Mouse (Mus musculus): ENCODE results near the gene Zfp637. TPM values are rescaled to one million over a fixed set of nuclear protein-coding genes. Genes with fewer than 3 reads are reported as not detected.
"Not testable (repeated sequence)": the region's sequence is repeated elsewhere in the genome, so short reads cannot be mapped to it uniquely, and the experiment has no call there.

Gene Zfp637
- polyA plus RNA-seq, 1 experiment from 2014 or later = 183 TPM

DNA sequence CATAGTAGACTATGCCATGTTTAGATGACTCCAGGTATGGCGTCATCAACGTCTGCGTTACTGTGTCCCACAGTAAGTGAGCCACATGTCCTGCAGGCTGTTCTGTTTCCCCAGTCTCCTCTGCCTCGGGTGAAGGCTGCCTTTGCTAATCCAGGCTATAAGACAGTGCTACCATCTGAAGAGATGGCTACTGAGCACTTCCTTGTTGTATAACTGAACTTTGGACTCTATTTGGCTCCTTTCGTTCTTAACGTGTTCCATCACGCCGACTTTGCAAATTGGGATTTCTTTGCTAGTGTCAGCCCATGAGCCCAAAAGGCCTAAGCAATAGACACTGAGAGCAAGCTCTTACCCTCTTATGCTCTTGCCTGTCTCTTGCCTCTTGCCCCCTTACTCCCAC is 27.2 kb downstream of the Zfp637 start:
- peaks cover 17% of the 10 kb centered on the region; the same call in 1 of the 2 replicates for H3K36me3 ChIP-seq
- ATAC-seq (ENCODE audit: low FRiP score, low read depth) = no peak
- H3K4me3 ChIP-seq = no peak overlapping the region
- H3K9me3 ChIP-seq = no peaks in the 10 kb centered on the region
- no peak overlapping the region for H3K9ac ChIP-seq
- WGBS = 93% methylated on average over 8 of the region's 8 CpGs
- H3K4me1 ChIP-seq = peaks cover 4% of the 10 kb centered on the region; the same call in 1 of the 2 replicates
- no peak overlapping the region for H3K4me2 ChIP-seq (replicated peaks)
- no peaks in the 10 kb centered on the region for H3K27me3 ChIP-seq
- H3K27ac ChIP-seq = no peak overlapping the region

DNA sequence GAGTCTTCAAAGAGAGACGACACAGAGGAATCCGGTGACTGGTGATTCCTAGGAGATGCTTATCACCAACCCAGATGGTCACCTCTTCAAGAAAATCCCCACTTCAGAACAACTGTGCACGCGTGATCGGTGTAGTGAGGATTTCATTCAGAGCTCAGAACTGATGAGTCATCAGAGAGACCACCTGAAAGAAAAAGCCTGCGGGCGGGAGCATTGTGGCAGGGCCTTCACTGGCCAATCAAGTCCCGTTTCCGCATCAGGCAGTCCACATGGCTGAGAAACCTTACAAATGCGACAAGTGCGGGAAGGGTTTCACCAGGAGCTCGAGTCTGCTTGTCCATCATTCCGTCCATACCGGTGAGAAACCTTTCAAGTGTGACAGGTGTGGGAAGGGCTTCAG is 30.1 kb downstream of the Zfp637 start:
- H3K4me3 ChIP-seq = no peak overlapping the region
- no peak overlapping the region for H3K27ac ChIP-seq
- H3K27me3 ChIP-seq = no peaks in the 10 kb centered on the region
- peaks cover 17% of the 10 kb centered on the region; the same call in 1 of the 2 replicates for H3K36me3 ChIP-seq
- no peak overlapping the region for H3K9ac ChIP-seq
- H3K4me1 ChIP-seq = no peaks in the 10 kb centered on the region
- no peak overlapping the region for H3K4me2 ChIP-seq (replicated peaks)
- WGBS = 76% methylated on average over 14 of the region's 14 CpGs
- no peaks in the 10 kb centered on the region for H3K9me3 ChIP-seq
- no peak for ATAC-seq (ENCODE audit: low FRiP score, low read depth)

DNA sequence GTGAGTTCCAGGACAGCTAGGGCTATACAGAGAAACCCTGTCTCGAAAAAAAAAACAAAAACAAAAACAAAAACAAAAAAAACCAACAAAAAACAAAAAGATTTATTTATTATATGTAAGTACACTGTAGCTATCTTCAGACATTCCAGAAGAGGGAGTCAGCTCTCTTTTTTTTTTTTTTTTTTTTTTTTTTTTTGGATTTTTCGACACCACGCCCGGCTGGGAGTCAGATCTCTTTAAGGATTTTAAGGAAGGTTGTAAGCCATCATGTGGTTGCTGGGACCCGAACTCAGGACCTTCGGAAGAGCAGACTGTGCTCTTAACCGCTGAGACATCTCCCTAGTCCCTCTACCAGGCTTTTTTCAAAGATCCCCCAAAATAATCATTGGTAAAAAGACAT is 32.5 kb downstream of the Zfp637 start:
- ATAC-seq (ENCODE audit: low FRiP score, low read depth); H3K9me3 ChIP-seq; H3K27ac ChIP-seq; H3K27me3 ChIP-seq; H3K4me2 ChIP-seq (replicated peaks); H3K4me1 ChIP-seq; H3K4me3 ChIP-seq; H3K9ac ChIP-seq: not testable (repeated sequence)
- H3K36me3 ChIP-seq = peaks cover 14% of the 10 kb centered on the region; the same call in 1 of the 2 replicates
- WGBS = 91% methylated on average over 7 of the region's 7 CpGs

DNA sequence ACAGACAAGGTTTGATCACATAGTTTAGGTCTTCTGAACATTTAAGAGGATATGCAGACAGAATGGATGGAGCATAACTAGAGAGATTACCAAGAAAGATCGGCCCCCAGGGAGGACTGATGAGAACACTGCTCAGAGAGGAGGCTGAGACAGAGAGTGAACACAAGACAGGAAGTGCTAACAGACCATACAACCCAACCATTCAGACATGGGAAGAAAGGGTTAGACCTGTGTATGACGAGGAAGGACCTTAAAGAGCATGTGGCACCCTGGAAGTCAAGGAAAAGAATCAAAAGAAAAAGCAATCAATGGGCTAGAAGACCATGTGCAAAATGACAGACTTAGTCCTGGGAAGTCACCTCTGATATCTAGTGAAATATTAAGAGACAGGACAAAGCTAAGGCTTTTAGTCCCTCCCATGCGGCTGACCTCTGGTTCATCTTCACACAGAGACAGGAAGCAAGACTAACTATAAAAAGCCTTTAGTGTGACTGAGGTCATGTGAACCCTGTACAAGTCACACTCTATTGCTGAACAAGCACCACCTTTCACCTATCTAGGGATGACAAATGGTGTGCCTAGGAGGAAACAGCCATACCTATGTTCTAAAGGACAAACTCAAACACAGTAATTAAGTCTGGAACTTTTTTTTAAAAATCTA is 33.8 kb downstream of the Zfp637 start:
- H3K9me3 ChIP-seq = no peaks in the 10 kb centered on the region
- H3K36me3 ChIP-seq = peaks cover 14% of the 10 kb centered on the region; the same call in 1 of the 2 replicates
- H3K4me3 ChIP-seq = no peak overlapping the region
- no peak overlapping the region for H3K9ac ChIP-seq
- 80% methylated on average over 3 of the region's 3 CpGs for WGBS
- no peak for ATAC-seq (ENCODE audit: low FRiP score, low read depth)
- no peak overlapping the region for H3K4me2 ChIP-seq (replicated peaks)
- no peaks in the 10 kb centered on the region for H3K27me3 ChIP-seq
- peaks cover 4% of the 10 kb centered on the region; the same call in 1 of the 2 replicates for H3K4me1 ChIP-seq
- no peak overlapping the region for H3K27ac ChIP-seq

DNA sequence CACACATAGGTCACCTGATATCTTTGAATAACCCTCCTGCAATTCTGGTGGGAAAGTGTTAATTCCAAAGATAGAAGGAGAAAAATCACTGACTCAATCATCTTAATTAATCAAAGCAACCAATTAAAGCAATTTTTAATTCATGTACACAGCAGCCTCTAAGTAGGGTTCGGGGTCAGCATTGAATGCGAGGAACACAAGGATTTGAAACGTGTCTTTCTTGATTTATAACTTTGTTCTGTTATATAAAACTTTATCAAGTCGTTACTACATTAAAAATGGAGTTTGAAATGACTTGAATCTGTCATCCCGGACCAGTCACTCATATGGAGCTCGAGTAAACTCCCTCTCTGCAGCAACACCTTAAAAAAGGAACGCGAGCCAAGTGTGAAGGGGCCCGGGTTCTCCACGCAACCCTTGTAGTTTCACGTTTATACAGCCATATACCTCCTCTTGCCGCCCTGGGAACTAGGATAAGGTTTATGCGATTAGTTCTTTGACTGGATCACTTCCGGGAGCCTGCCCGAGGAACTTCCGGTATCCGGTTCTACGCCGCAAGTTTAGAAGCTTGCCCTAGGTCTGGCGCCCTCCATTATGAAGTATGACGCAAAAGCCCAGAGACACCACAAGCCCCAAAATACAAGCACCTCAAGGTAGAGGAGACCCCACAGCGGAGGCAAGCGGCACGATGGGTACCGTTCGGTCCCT is 37.9 kb downstream of the Zfp637 start:
- H3K4me3 ChIP-seq = peak overlapping the region; percentile 54
- H3K27ac ChIP-seq = peak overlapping the region; percentile 98
- ATAC-seq (ENCODE audit: low FRiP score, low read depth) = peak; percentile 87
- H3K36me3 ChIP-seq = no peaks in the 10 kb centered on the region
- no peaks in the 10 kb centered on the region for H3K27me3 ChIP-seq
- peaks cover 12% of the 10 kb centered on the region for H3K4me1 ChIP-seq
- no peaks in the 10 kb centered on the region for H3K9me3 ChIP-seq
- peak overlapping the region; percentile 68 for H3K4me2 ChIP-seq (replicated peaks)
- WGBS = 10% methylated on average over 26 of the region's 26 CpGs
- peak overlapping the region; percentile 71 for H3K9ac ChIP-seq

DNA sequence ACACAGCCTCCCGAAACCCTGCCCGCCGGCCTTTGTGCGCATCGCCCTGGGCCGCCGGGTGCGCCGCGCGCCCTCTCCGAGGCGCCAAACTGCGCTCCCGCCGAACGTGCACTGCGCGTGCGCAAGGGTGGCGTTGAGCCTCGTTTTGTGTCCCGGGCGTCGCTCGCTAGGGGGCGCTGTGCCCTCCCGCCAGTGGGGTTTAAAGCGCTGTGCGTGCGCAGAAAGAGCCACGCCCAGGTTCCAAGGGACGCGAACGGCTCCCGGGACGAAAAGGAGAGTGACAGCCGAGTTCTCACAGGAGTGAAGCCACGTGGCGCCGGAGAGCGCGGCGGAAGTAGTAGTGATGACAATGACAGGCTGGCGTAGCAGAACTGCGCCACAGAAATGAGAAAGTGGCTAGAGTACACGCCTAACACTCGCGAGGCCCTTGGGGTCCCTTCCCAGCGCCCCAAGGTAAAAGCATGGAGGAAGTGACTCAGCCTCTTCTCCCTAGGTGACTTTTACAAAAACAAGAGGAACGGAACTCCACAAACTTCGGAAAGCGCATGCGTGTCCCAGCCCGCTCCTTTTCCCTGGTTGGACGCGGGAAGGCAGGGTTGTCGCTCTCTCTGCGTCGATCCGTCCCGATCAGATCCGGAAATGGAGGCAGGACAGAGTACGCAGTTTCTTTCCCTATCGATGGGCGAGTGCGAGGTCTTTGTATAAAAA is 38.6 kb downstream of the Zfp637 start:
- Histone ChIP-seq H3K9me3 (no peaks in the 10 kb centered on the region), H3K9ac (peak overlapping the region; percentile 71), H3K27ac (peak overlapping the region; percentile 98), H3K4me1 (peaks cover 12% of the 10 kb centered on the region), H3K4me3 (peak overlapping the region; percentile 54), H3K4me2 (replicated peaks) (peak overlapping the region; percentile 68), H3K27me3 (no peaks in the 10 kb centered on the region), H3K36me3 (no peaks in the 10 kb centered on the region)
- ATAC-seq (ENCODE audit: low FRiP score, low read depth) = peak; percentile 93
- WGBS = under 1% methylated on average over 67 of the region's 67 CpGs

DNA sequence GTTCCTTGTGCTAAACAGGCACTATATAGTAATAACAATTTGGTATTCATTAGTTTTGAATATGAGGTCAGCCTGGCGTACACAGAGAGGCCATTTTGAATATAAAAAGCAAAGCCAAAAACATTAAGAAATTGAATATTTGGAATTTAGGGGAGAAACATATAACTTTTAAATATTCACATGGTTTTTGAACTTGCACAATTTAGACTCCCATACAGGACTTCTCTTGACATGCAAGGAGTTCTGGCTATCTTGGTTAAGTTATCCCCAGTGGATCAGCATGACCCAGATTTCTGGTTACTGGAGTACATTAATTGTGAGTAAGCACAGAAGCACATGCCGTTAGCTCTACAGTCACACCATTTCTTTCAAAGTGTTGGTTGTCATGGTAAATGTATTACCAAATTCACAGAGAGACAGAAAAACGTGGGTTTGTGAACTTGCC is 39.4 kb downstream of the Zfp637 start:
- Histone ChIP-seq H3K4me3 (peak overlapping the region; percentile 54), H3K27ac (peak overlapping the region; percentile 98), H3K9me3 (no peaks in the 10 kb centered on the region), H3K4me1 (peaks cover 12% of the 10 kb centered on the region), H3K4me2 (replicated peaks) (peak overlapping the region; percentile 68), H3K36me3 (no peaks in the 10 kb centered on the region), H3K9ac (no peak overlapping the region; the same call in 1 of the 2 replicates), H3K27me3 (no peaks in the 10 kb centered on the region)
- ATAC-seq (ENCODE audit: low FRiP score, low read depth) = no peak
- 42% methylated on average over 3 of the region's 3 CpGs for WGBS

DNA sequence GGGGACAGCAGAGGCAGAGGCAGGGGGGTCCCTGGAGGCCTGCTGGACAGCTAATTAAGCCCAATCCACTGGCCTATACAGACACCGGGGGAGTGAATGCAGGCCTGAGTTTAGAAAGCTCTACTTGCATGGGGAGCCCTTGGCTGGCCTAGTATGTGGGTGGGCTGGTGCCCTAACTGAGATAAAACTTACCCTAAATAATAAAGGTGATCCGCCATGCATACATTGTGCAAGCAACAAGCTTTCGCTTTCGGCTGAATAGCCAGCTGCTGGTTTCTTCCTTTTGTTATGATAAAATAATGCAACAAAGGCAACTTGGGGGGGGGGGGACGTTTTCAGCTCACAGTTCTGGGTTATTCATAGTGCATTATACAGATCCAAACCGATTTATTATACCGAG is 40.2 kb downstream of the Zfp637 start:
- Histone ChIP-seq H3K4me1 (peaks cover 12% of the 10 kb centered on the region), H3K27me3 (no peaks in the 10 kb centered on the region), H3K9me3 (no peaks in the 10 kb centered on the region), H3K4me3 (no peak overlapping the region), H3K9ac (no peak overlapping the region), H3K36me3 (no peaks in the 10 kb centered on the region), H3K27ac (peak overlapping the region; percentile 98; the same call in 1 of the 2 replicates), H3K4me2 (replicated peaks) (no peak overlapping the region; the same call in 1 of the 2 replicates)
- ATAC-seq (ENCODE audit: low FRiP score, low read depth) = no peak
- WGBS = 82% methylated on average over 7 of the region's 7 CpGs

DNA sequence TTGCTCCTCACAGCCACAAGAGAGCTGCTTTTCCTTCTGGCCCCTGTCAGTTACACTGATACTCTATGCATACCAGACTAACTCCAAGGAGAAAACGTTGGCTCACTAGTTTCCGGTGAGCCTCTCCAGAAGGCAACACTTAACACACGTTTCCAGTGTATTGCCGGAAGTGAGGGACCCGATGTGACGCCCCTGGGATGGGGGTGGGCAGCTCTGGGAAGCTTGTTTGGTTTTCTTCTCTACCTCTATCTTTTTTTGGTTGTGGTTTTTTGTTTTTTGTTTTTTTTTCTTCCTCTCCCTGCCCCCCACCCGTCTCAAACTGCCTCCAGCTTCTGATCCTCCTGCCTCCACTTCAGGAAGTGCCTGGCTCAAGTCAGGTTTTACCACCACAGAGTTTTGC is 41.0 kb downstream of the Zfp637 start:
- Histone ChIP-seq H3K27me3 (no peaks in the 10 kb centered on the region), H3K4me3 (no peak overlapping the region), H3K36me3 (no peaks in the 10 kb centered on the region), H3K4me1 (peaks cover 12% of the 10 kb centered on the region), H3K9me3 (no peaks in the 10 kb centered on the region), H3K9ac (no peak overlapping the region), H3K4me2 (replicated peaks) (no peak overlapping the region), H3K27ac (no peak overlapping the region)
- WGBS = 77% methylated on average over 7 of the region's 7 CpGs
- no peak for ATAC-seq (ENCODE audit: low FRiP score, low read depth)

DNA sequence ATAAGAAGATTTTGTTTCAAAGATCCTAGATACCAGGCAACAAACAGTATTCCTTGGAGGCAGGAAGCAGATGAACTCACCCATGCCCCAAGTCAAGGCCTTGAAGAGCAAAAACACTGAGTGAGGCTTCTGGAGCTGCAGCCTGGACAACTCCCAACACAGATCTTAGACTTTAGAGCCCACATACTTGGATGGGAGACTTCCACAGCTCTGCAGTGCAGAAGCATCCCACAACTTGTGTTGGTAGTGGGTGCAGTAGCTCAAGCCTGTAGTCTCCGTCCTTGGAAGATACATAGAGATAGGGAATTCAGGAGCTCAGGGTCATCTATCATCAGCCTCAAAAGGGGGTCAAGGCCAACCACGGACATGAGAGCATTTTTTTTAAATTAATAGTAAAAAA is 45.0 kb downstream of the Zfp637 start:
- H3K4me2 ChIP-seq (replicated peaks) = no peak overlapping the region
- H3K27ac ChIP-seq = no peak overlapping the region
- H3K36me3 ChIP-seq = no peaks in the 10 kb centered on the region
- no peak overlapping the region for H3K9ac ChIP-seq
- no peak overlapping the region for H3K4me3 ChIP-seq
- ATAC-seq (ENCODE audit: low FRiP score, low read depth) = no peak
- H3K4me1 ChIP-seq = peaks cover 3% of the 10 kb centered on the region
- no peaks in the 10 kb centered on the region for H3K27me3 ChIP-seq
- no peaks in the 10 kb centered on the region for H3K9me3 ChIP-seq
- WGBS = 75% methylated on average over 2 of the region's 2 CpGs

DNA sequence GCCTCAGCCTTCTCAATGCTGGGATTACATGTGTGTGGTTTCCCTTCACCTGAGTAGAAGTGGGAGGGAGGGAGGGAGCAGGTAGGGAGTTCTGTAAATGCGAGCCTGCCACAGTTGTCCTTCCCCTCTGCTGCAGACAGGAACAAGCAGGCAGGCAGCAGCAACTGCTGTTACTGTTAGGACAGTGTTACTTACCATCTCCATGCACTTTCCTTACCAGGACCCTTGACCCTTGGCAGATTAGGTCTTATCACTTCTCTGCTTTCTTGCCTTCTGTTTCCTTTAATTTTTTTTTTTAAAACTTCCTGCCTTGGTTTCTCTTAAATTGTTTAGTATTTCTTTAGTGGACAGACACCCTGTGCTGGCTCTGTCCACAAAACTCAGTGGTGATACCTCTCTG is 47.1 kb downstream of the Zfp637 start:
- no peak for ATAC-seq (ENCODE audit: low FRiP score, low read depth)
- Histone ChIP-seq H3K36me3 (no peaks in the 10 kb centered on the region), H3K27me3 (no peaks in the 10 kb centered on the region), H3K4me1 (no peaks in the 10 kb centered on the region), H3K4me3 (no peak overlapping the region), H3K27ac (no peak overlapping the region), H3K9ac (no peak overlapping the region), H3K9me3 (no peaks in the 10 kb centered on the region), H3K4me2 (replicated peaks) (no peak overlapping the region)
- WGBS = 47% methylated on average over 1 of the region's 1 CpGs

DNA sequence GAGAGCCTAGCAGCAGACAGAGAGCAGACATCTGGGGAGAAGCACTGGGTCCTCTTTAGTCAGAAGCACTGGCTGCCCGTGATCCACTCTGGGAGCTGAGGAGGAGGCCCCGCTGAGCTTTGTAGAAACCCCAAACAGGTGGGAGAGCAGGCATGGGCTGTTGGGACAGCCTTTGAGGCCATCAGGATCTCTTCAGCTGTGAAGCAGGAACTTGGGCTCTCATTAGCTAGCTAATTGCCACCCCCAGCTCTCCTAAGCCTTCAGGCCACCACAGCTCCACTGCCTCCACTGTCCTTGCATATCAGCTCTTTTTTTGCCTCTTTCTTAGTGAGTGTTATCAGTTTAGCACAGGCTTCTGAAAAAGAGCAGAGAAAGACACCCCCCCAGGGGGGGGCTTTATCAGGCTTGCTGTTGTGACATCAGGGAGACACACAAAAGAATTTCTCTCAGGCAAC is 47.7 kb downstream of the Zfp637 start:
- no peak overlapping the region for H3K4me3 ChIP-seq
- WGBS = 47% methylated on average over 2 of the region's 2 CpGs
- H3K27me3 ChIP-seq = no peaks in the 10 kb centered on the region
- no peaks in the 10 kb centered on the region for H3K9me3 ChIP-seq
- H3K36me3 ChIP-seq = no peaks in the 10 kb centered on the region
- ATAC-seq (ENCODE audit: low FRiP score, low read depth) = no peak
- H3K4me1 ChIP-seq = no peaks in the 10 kb centered on the region
- H3K9ac ChIP-seq = peak overlapping the region; percentile 14; the same call in 1 of the 2 replicates
- H3K4me2 ChIP-seq (replicated peaks) = no peak overlapping the region
- H3K27ac ChIP-seq = no peak overlapping the region

Data from limb, embryonic 13.5 days (tissue).